Mouse (Mus musculus): Measurements from ENCODE around the gene Smim12. TPM values are rescaled to one million over a fixed set of nuclear protein-coding genes. Genes with fewer than 3 reads are reported as not detected.
A peak's percentile ranks its signal among the peaks of the same experiment; 100 is the strongest.

Smim12 gene
- 36.3 and 44.5 TPM in 2 replicates for total RNA-seq (2021)
- long read RNA-seq, experiment 1, transcript Smim12-201 (2 exons, 1,022 nt), result major isoform, 78 of 82 reads
- long read RNA-seq, experiment 1, partial matches to known transcripts, result 0 of 82 reads
- long read RNA-seq, experiment 1, other reads (novel, unspliced or antisense), result 4 of 82 reads
- long read RNA-seq, experiment 2, transcript Smim12-201 (2 exons, 1,022 nt), result major isoform, 57 of 57 reads
- long read RNA-seq, experiment 2, partial matches to known transcripts, result 0 of 57 reads
- long read RNA-seq, experiment 2, other reads (novel, unspliced or antisense), result 0 of 57 reads

GRCm38 (mm10) chr4:127243552-127243951 is at the start of gene Smim12:
TSS of gene Smim12 (plus strand) at chr4:127243784.
- DNase-seq, result peak; percentile 99

DNA sequence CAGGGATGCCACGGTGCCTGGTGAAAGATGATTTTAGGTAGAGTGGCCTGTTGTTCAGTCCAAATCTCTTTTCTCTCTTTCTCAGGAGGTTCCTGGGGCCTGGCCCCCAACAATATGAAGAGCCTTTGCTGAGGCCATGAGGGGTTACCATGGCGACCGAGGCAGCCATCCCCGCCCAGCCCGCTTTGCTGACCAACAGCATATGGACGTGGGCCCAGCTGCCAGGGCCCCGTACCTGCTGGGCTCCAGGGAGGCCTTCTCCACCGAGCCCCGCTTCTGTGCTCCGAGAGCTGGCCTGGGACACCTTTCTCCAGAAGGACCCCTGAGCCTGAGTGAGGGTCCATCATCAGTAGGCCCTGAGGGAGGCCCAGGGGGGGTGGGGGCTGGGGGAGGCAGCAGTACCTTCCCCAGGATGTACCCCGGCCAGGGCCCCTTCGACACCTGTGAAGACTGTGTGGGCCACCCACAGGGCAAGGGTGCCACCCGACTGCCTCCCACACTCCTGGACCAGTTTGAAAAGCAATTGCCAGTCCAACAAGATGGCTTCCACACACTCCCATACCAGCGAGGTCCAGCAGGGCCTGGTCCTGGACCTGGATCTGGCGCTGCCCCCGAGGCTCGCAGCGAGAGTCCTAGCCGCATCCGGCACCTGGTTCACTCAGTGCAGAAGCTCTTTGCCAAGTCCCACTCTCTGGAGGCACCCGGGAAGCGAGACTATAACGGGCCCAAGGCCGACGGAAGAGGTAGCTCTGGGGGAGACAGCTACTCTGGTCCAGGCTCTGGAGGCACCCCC is 48.9 kb upstream of the Smim12 start:
- no peak for DNase-seq

GRCm38 (mm10) chr4:127198609-127199008 is 45.0 kb upstream of the Smim12 start:
- DNase-seq, result no peak

- DNase-seq, result peak; percentile 14
Observed at GRCm38 (mm10) chr4:127199406-127199805, 44.2 kb upstream of the Smim12 start.

DNA sequence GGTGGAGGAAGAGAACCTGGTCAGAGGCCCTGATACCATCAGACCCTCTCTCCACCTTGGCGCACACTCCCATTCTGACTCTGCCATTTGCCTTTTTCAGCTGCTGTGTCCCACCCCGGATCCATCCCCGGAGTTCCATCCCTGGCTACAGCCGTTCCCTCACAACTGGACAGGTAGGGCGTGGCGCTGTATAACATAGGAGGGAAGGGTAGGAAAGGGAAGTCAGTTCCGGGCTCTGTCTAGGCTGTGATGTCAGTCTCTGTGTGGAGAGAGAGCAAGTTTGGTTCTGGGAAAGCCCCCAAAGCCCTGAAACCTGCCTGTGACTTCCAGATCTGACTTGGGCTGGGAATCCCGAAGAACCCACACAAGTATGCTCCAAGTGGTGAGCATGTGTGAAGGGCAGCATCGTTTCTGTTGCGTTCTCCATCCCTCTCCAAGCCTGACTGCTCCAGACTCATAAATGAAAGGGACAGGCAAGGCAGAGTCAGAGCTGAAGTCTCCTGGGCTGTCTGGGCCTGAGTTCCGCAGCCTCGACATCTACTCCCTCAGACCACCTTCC is 43.3 kb upstream of the Smim12 start:
- DNase-seq, result no peak

DNA sequence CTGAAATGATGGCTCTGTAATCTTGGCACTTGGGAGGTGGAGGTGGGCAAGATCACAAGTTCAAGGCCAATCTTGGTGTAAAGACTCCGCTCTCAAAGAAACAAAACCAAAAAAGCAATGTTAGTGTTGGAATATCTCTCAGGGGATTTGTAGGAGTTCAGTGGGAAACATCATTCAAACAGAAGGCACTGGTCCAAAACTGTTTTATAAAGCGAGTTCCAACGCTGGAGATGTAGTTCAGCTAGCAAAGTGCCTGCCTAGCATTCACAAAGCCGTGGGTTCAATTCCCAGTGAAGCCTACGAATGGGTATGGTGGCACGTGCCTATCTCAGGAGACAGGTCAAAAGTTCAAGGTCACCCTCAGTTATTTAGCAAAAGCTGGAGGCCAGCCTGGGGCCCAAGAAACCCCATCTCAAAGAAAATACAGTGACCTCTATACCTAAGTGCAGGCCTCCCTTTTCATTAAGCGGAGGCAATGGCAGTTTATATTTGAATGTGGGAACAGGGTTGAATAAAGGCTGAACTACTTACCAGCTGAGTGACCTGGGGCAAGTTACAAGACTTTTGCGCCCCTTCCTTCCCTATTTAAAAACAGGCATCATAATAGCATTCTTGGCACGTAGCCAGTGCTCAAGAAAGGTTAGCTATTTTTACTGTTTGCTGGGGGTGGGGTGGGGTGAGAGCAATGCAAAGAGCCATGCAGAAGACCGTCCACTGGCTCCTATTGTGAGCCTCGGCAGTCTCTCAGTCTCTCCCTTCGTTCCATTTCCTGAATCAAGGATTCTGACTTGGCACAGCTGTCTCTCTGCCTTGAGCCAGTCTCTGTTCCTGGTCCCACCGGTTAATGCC is 42.6 kb upstream of the Smim12 start:
- DNase-seq, result no peak

GRCm38 (mm10) chr4:127203081-127203480 is 40.5 kb upstream of the Smim12 start:
- no peak for DNase-seq

DNA sequence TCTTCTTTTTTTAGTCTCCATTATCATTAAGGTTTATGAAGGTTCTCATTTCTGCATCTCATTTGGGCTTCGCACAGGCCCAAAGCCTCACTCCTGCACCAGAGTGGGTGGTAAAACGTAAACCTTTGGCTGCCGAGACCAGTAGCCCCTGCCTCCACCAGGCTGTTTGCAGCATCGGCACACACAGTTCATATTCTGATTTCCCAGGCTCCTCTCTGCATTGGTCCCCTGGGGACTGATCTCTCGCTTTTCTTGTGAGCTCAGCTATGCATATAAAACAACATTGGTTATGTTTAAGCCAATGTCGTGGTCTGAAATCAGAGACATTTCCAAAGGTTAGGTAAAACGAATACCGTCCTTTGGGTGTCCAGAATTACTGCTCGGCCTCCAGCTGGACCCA is 32.3 kb upstream of the Smim12 start:
- no peak for DNase-seq

DNA sequence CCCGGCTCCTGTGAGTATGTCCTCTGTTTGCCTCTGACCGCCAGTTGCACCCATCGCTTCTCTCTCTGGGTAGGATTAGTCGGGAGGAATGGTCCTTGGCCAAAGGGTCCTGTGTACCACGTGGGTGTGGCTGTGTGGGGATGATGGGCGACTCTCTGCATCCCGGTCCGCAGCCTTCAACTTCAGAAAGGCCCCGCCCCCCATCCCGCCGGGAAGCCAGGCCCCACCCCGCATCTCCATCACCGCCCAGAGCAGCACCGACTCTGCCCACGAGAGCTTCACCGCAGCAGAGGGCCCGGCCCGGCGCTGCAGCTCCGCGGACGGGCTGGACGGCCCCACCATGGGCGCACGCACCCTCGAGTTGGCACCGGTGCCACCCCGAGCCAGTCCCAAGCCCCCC is 29.1 kb upstream of the Smim12 start:
- no peak for DNase-seq

GRCm38 (mm10) chr4:127215103-127215502 is 28.5 kb upstream of the Smim12 start:
- DNase-seq, result no peak

- peak; percentile 35 for DNase-seq
Observed at GRCm38 (mm10) chr4:127215799-127216198, 27.8 kb upstream of the Smim12 start.

GRCm38 (mm10) chr4:127216251-127216651 is 27.3 kb upstream of the Smim12 start:
- no peak for DNase-seq

- peak; percentile 41 for DNase-seq
Observed at GRCm38 (mm10) chr4:127217048-127217447, 26.5 kb upstream of the Smim12 start.

DNA sequence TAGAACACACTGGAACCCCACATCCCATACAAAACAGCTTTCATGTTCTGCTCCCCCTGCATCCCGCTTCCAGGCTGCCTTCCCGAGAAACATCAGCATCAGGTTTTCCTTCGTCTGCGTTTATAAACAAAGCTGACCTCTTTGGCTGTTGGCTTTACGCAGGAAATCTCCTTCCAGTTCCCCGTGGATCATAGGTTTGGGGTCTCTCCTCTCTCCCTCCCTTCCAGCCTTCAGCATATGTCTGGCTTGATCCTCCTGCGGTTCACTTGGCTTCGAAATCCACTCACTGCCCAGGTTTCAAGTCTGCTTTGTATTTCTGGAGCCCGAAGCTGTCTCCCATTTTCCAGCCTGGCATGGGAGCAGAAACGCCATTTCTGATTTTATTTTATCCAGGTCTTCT is 20.3 kb upstream of the Smim12 start:
- no peak for DNase-seq

DNA sequence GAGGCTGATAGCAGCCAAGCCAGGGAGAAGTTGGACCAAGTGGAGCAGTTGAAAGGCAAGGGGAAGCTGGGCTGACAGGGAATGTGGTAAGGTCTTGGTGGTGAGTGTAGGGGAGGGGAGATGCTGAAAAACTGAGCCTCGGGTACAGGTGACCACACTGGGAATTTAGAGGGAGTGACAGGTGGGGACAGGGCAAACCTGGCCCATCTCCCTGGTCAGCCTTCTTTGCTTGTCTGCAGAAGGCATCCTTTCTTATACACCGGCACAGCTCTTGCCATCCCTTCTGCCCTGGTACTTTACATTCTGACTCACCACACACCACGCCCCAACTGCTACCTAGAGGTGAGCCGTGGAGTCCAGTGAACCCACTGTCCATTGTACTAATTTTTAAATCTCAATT is 19.8 kb upstream of the Smim12 start:
- no peak for DNase-seq

- DNase-seq, result no peak
Observed at GRCm38 (mm10) chr4:127224444-127225100, 19.0 kb upstream of the Smim12 start.

- DNase-seq, result no peak
Observed at GRCm38 (mm10) chr4:127226067-127226466, 17.5 kb upstream of the Smim12 start.

DNA sequence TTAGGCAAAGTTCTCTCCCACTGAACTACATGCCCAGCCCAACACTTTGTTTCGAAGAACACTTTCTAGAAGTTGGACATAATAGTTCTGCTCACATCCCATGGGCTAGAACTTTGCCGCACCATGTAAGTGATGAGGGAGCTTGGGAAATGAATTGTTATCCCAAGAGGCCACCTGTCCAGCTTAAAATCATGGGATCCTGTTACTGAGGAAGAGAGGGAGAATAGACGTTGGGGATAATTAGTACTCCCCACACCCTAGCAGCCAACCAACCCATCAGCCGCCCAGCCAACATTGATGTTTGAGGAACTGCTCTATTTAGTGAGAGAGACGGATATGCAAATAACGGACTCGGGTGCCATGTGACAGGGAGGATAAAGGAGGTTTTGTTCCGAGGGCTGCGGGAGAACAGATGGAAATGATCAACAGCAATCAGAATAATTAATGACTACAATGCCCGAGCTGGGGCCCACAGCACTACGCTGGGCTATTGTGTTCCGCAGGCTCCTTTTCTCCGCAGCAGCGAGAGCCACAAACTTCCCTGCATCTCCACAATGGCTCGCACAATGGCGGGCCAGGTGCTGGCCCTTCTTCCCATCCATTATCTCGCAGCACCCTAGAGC is 16.4 kb upstream of the Smim12 start:
- no peak for DNase-seq

- no peak for DNase-seq
Observed at GRCm38 (mm10) chr4:127232028-127232427, 11.6 kb upstream of the Smim12 start.

GRCm38 (mm10) chr4:127232551-127232950 is 11.0 kb upstream of the Smim12 start:
- no peak for DNase-seq

DNA sequence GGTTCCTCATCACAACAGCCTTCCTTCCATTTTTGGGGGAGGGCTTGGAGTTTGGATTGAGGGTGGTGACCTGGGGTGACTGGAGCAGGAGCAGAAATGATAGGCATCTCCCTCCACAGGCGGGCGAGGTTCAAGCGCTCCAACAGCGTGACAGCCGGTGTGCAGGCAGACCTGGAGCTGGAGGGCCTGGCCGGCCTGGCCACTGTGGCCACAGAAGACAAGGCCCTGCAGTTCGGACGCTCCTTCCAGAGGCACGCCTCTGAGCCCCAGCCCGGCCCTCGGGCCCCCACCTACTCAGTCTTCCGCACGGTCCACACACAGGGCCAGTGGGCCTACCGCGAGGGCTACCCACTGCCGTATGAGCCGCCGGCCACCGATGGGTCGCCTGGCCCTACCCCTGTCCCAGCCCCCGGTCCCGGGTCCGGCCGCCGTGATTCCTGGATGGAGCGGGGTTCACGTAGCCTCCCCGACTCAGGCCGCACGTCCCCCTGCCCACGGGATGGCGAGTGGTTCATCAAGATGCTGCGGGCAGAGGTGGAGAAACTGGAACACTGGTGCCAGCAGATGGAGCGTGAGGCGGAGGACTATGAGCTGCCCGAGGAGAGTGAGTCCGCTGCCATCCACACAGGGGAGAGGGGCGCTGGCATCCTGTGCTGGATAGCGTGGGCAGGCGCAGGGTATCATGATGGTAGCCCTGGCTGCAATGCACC is 10.0 kb upstream of the Smim12 start:
- DNase-seq, result no peak

Data from adrenal gland, postnatal 14 days (tissue).